ENCODE assay signal across 8 mouse cellular contexts in the genomic region with DNA sequence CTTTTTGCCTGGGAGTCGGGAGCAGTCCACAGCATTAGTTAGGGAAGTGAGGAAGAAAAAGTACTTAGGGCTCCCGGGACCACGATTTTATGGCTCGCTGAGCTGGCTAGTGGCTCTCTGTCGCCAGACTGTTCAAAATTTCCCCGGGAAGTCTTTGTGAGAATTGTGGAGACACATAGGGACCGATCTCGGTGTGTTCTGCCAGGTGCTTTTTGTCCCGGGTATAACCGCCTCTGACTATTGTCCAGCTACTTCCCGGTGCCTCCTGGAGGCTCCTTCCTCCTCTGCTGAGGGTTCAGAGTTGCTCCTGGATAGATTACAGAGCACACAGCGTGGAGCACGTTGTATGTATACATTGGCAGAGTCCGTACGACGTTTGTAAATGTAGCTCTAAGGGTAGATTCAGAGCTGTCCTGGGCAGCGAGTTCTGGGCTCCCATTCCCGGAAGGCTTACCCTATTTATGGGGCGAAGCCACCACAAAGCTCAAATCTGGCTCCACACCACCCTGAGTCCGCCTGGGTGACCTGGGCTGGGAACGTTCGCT. TPM values are rescaled to one million over a fixed set of nuclear protein-coding genes. Genes with fewer than 3 reads are reported as not detected.
A peak's percentile ranks its signal among the peaks of the same experiment; 100 is the strongest.
DNase-seq lines count a peak whose midpoint lies in the region; ATAC-seq and TF ChIP-seq lines count a peak whose summit lies in the region.

No protein-coding gene starts in this region.

- DNase-seq in gastrocnemius, postnatal 14 days = peak; percentile 6
- DNase-seq in spleen, postnatal 36 days (ENCODE audit: low spot score in 2 of 2) = no peak

- no peaks in the 10 kb centered on the region for H3K36me3 ChIP-seq in erythroblast, embryonic 14.5 days (ENCODE audit: control insufficient read depth)
- H3K36me3 ChIP-seq in intestine, embryonic 16.5 days (ENCODE audit: control insufficient read depth, insufficient read depth, low read length) = no peaks in the 10 kb centered on the region
- no peaks in the 10 kb centered on the region for H3K36me3 ChIP-seq in liver, embryonic 15.5 days (replicated peaks)
- H3K36me3 ChIP-seq in neural tube, embryonic 14.5 days (ENCODE audit: control insufficient read depth, insufficient read depth, low read length) = no peaks in the 10 kb centered on the region

- H3K4me1 ChIP-seq in erythroblast, embryonic 14.5 days (ENCODE audit: control insufficient read depth) = no peaks in the 10 kb centered on the region
- H3K4me1 ChIP-seq in bone marrow macrophage, adult 2 months (ENCODE audit: control insufficient read depth, insufficient read depth, low read length) = 0 out of 2 replicates have a peak, but pooled peaks cover 2% of the 10 kb centered on the region
- H3K4me1 ChIP-seq in intestine, embryonic 16.5 days (ENCODE audit: control insufficient read depth, insufficient read depth, low read length) = peaks cover 4% of the 10 kb centered on the region; the same call in 1 of the 2 replicates
- no peaks in the 10 kb centered on the region for H3K4me1 ChIP-seq in liver, embryonic 15.5 days (replicated peaks)
- no peaks in the 10 kb centered on the region for H3K4me1 ChIP-seq in neural tube, embryonic 14.5 days (ENCODE audit: control insufficient read depth, insufficient read depth, low read length)

- no peak for TF ChIP-seq CTCF in bone marrow macrophage, adult 2 months (IDR thresholded peaks at IDR 0.05; ENCODE audit: low read depth, low read length)

- no peaks in the 10 kb centered on the region for H3K9me3 ChIP-seq in erythroblast, embryonic 14.5 days (ENCODE audit: control insufficient read depth, low read length)
- no peaks in the 10 kb centered on the region for H3K9me3 ChIP-seq in intestine, embryonic 16.5 days (ENCODE audit: control insufficient read depth, low read length)
- H3K9me3 ChIP-seq in liver, embryonic 15.5 days (replicated peaks) = no peaks in the 10 kb centered on the region
- H3K9me3 ChIP-seq in neural tube, embryonic 14.5 days (ENCODE audit: control insufficient read depth, low read length) = no peaks in the 10 kb centered on the region

- H3K27ac ChIP-seq in bone marrow macrophage, adult 2 months (ENCODE audit: insufficient read depth, low read depth, low read length) = no peak overlapping the region
- peak overlapping the region; percentile 90 for H3K27ac ChIP-seq in intestine, embryonic 16.5 days (ENCODE audit: low read length)
- peak overlapping the region; percentile 69; the same call in 1 of the 2 replicates for H3K27ac ChIP-seq in liver, embryonic 15.5 days (replicated peaks)
- peak overlapping the region; percentile 39 for H3K27ac ChIP-seq in neural tube, embryonic 14.5 days (ENCODE audit: low read depth, low read length)

- peaks cover 30% of the 10 kb centered on the region for H3K27me3 ChIP-seq in erythroblast, embryonic 14.5 days (ENCODE audit: control insufficient read depth)
- no peaks in the 10 kb centered on the region for H3K27me3 ChIP-seq in intestine, embryonic 16.5 days (replicated peaks; ENCODE audit: control insufficient read depth, insufficient read depth, low read length)
- peaks cover 41% of the 10 kb centered on the region for H3K27me3 ChIP-seq in liver, embryonic 15.5 days
- no peaks in the 10 kb centered on the region for H3K27me3 ChIP-seq in neural tube, embryonic 14.5 days (ENCODE audit: control insufficient read depth, insufficient read depth, low read length)

- ATAC-seq in erythroblast, adult 5-6 weeks (replicated peaks; ENCODE audit: low FRiP score, poor library complexity, severe bottlenecking) = no peak
- peak; percentile 68 for ATAC-seq in intestine, embryonic 16.5 days
- no peak for ATAC-seq in liver, embryonic 15.5 days (ENCODE audit: insufficient read depth)
- ATAC-seq in neural tube, embryonic 14.5 days (ENCODE audit: low read depth) = 0 out of 2 replicates have a peak, but pooled peaks have one; percentile 4

- H3K4me2 ChIP-seq in intestine, embryonic 16.5 days (ENCODE audit: low read depth, low read length) = peak overlapping the region; percentile 77
- peak overlapping the region; percentile 62 for H3K4me2 ChIP-seq in liver, embryonic 15.5 days
- H3K4me2 ChIP-seq in neural tube, embryonic 14.5 days (ENCODE audit: low read depth, low read length) = peak overlapping the region; percentile 92

- intact Hi-C loops in gastrocnemius, postnatal 14 days (cut with DNase I; ENCODE audit: low total_unique reads) = no loop called here

- peak overlapping the region; percentile 54 for H3K4me3 ChIP-seq in erythroblast, embryonic 14.5 days (replicated peaks)
- peak overlapping the region; percentile 50 for H3K4me3 ChIP-seq in bone marrow macrophage, adult 2 months (ENCODE audit: insufficient read depth, low read length)
- peak overlapping the region; percentile 86 for H3K4me3 ChIP-seq in intestine, embryonic 16.5 days (ENCODE audit: low read length)
- peak overlapping the region; percentile 58 for H3K4me3 ChIP-seq in liver, embryonic 15.5 days (replicated peaks)
- peak overlapping the region; percentile 72 for H3K4me3 ChIP-seq in neural tube, embryonic 14.5 days (ENCODE audit: low read depth, low read length)

- peak overlapping the region; percentile 81 for H3K9ac ChIP-seq in intestine, embryonic 16.5 days (ENCODE audit: low read depth, low read length)
- peak overlapping the region; percentile 37; the same call in 1 of the 2 replicates for H3K9ac ChIP-seq in liver, embryonic 15.5 days
- H3K9ac ChIP-seq in neural tube, embryonic 14.5 days (replicated peaks; ENCODE audit: low read depth, low read length) = peak overlapping the region; percentile 80

- TF ChIP-seq POLR2A in bone marrow macrophage, adult 2 months (IDR thresholded peaks at IDR 0.05; ENCODE audit: borderline replicate concordance, low read depth, low read length) = no peak

- WGBS in intestine, embryonic 16.5 days = under 1% methylated on average over 22 of the region's 22 CpGs
- 1% methylated on average over 22 of the region's 22 CpGs for WGBS in liver, embryonic 15.5 days (ENCODE audit: insufficient replicate concordance)
- WGBS in neural tube, embryonic 14.5 days = under 1% methylated on average over 22 of the region's 22 CpGs

RNA-seq across cellular contexts. Expression of a gene that starts 0.9 kb away (rescaled TPM):
- 0.01 and 0.03 TPM in 2 replicates for polyA plus RNA-seq in erythroblast, embryonic 14.5 days (2012)
- total RNA-seq in erythroblast, adult 5-6 weeks (2015; ENCODE audit: low replicate concordance) = not detected in 2 replicates
- total RNA-seq in erythroblast, adult 5-6 weeks (2017; ENCODE audit: low replicate concordance) = 0.70 TPM in 1 of 2 replicates, not detected in the other
- polyA plus RNA-seq in bone marrow macrophage, adult 2 months (2012; ENCODE audit: insufficient read depth, insufficient read length, missing spikeins) = 0.13 and 0.35 TPM in 2 replicates
- total RNA-seq in gastrocnemius, postnatal 14 days (2021) = 1 to 10 TPM; 7.4 to 7.6 TPM
- 34.6 and 36.7 TPM in 2 replicates for polyA plus RNA-seq in intestine, embryonic 16.5 days (2015; fragmentation: Nextera tagmentation; extraction: Ambion mirVana)
- 5.4 and 7.2 TPM in 2 replicates for polyA plus RNA-seq in liver, embryonic 15.5 days (2015; fragmentation: Nextera tagmentation; extraction: Ambion mirVana)
- polyA plus RNA-seq in neural tube, embryonic 14.5 days (2014; fragmentation: Nextera tagmentation; extraction: Ambion mirVana) = 31.0 and 39.3 TPM in 2 replicates

Comparison
In these comparisons a context has a peak if more than half of its experiments do, and no peak if none do; other contexts are left out.
1. ATAC-seq: peak in intestine, embryonic 16.5 days (single experiment) and neural tube, embryonic 14.5 days (single experiment); none in erythroblast, adult 5-6 weeks (single experiment) and liver, embryonic 15.5 days (single experiment).
2. Peak in every context shown above with its lines, with median percentiles within 50 percentile points of each other: H3K4me3 ChIP-seq, H3K4me2 ChIP-seq and H3K9ac ChIP-seq.